Mouse (Mus musculus) thymus, adult 2 months (tissue): ENCODE results near the gene Sap30l.

ENCODE experiments used
- CTCF ChIP-seq: fragments of 200-500 bp; IDR thresholded peaks from 2 replicates; pipeline ENCODE4 v1.5.1; 2012; ENCODE audit warnings: mild to moderate bottlenecking, control low read depth, low read length, moderate library complexity, borderline replicate concordance; ENCODE audit not compliant: control insufficient read depth, poor library complexity, insufficient read depth; ENCODE audit errors: extremely low read depth
- POLR2A ChIP-seq: fragments of 200-500 bp; IDR thresholded peaks from 2 replicates; pipeline ENCODE4 v1.6.1; 2012; ENCODE audit warnings: mild to moderate bottlenecking, low read length, control low read depth, moderate library complexity; ENCODE audit not compliant: control insufficient read depth, poor library complexity, insufficient read depth; ENCODE audit errors: extremely low read depth

DNA sequence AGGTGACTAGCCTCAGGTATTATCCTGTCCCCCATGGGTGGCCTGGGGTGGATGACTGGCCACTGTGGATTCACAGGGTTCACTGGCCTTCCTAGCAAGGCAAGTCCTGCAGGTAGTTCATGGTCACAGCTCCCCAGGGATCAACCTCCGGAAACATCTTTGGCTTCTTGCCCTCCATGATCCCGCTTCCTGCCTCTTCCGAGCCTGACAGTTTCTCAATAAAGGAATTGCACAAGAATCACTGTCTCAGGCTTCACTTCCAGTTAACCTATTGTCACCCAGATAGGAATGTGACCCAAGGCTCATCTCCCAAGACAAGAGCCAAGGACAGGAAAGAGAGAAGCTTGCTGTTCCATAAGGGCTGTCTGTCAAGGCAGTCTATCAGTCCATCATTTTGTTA is 49.5 kb downstream of the Sap30l start:
- TF ChIP-seq CTCF, result no peak
- TF ChIP-seq POLR2A, result no peak
